Mouse (Mus musculus) hindbrain, embryonic 14.5 days (tissue): ENCODE measurements around the gene Slfn14. TPM values are rescaled to one million over a fixed set of nuclear protein-coding genes. Genes with fewer than 3 reads are reported as not detected.
A peak's percentile ranks its signal among the peaks of the same experiment; 100 is the strongest.
"Not testable (repeated sequence)": the region's sequence is repeated elsewhere in the genome, so short reads cannot be mapped to it uniquely, and the experiment has no call there.

Experiments used
- ATAC-seq: fragments of 200-750 bp; cut with Nextera tagmentation; 2 replicates; pipeline ENCODE4 v1.8.0; 2017; ENCODE audit warnings: moderate number of reproducible peaks, mild to moderate bottlenecking, moderate TSS enrichment, moderate library complexity; ENCODE audit not compliant: low FRiP score
- DNase-seq: peaks from one replicate; pipeline ENCODE4 v3.0.0-alpha.2; 2015; ENCODE audit warnings: low spot score
- H3K27ac ChIP-seq: fragments of 300-500 bp; sonication (generic); 2 replicates; pipeline ENCODE4 v1.5.1; 2014; ENCODE audit warnings: mild to moderate bottlenecking, moderate library complexity
- H3K27me3 ChIP-seq: fragments of 300-500 bp; sonication (generic); 2 replicates; pipeline ENCODE4 v1.6.1; 2014; ENCODE audit warnings: mild to moderate bottlenecking, low read length, mixed read lengths; ENCODE audit not compliant: control insufficient read depth, insufficient read depth
- H3K36me3 ChIP-seq: fragments of 300-500 bp; sonication (generic); replicated peaks from 2 replicates; pipeline ENCODE4 v1.6.1; 2014; ENCODE audit not compliant: control insufficient read depth, insufficient read depth
- H3K4me1 ChIP-seq: fragments of 300-500 bp; sonication (generic); replicated peaks from 2 replicates; pipeline ENCODE4 v1.6.1; 2014; ENCODE audit warnings: antibody characterized with exemption, low read length, mixed read lengths; ENCODE audit not compliant: control insufficient read depth, insufficient read depth
- H3K4me2 ChIP-seq: fragments of 300-500 bp; sonication (generic); replicated peaks from 2 replicates; pipeline ENCODE4 v1.6.1; 2014; ENCODE audit warnings: mild to moderate bottlenecking, moderate library complexity
- H3K4me3 ChIP-seq: fragments of 300-500 bp; sonication (generic); replicated peaks from 2 replicates; pipeline ENCODE4 v1.5.1; 2014; ENCODE audit warnings: mild to moderate bottlenecking, low read length
- H3K9ac ChIP-seq: fragments of 300-500 bp; sonication (generic); 2 replicates; pipeline ENCODE4 v1.6.1; 2014
- H3K9me3 ChIP-seq: fragments of 300-500 bp; sonication (generic); 2 replicates; pipeline ENCODE4 v1.6.1; 2016; ENCODE audit warnings: low read length; ENCODE audit not compliant: control insufficient read depth
- WGBS: fragments of 180-500 bp; shearing (Covaris S2); extraction: QIAGEN DNeasy Blood & Tissue Kit; methylation state at CpG from one replicate; pipeline ENCODE4 v1.1.7; 2014; 5-methylcytosine and 5-hydroxymethylcytosine counted together
- polyA plus RNA-seq: library from polyadenylated mRNA; unstranded; fragments of >200 nt; fragmentation: Nextera tagmentation; extraction: Ambion mirVana; gene quantifications from 2 replicates; pipeline ENCODE4 v1.2.1, GENCODE M21; 2014

Gene Slfn14
- polyA plus RNA-seq, 1 experiment from 2014 or later: not detected

- Histone ChIP-seq H3K36me3 (no peaks in the 10 kb centered on the region), H3K27me3 (no peaks in the 10 kb centered on the region), H3K9ac (peak overlapping the region; percentile 72), H3K4me2 (peak overlapping the region; percentile 53), H3K27ac (peak overlapping the region; percentile 86), H3K4me3 (peak overlapping the region; percentile 53), H3K4me1 (no peaks in the 10 kb centered on the region; the same call in 1 of the 2 replicates), H3K9me3 (no peaks in the 10 kb centered on the region)
- peak; percentile 83 for DNase-seq
- under 1% methylated on average over 26 of the region's 26 CpGs for WGBS
- peak; percentile 90 for ATAC-seq
Measured at GRCm38 (mm10) chr11:83271151-83271950, 15.2 kb downstream of the Slfn14 start.

- H3K9me3 ChIP-seq: no peaks in the 10 kb centered on the region
- 0% methylated on average over 6 of the region's 6 CpGs for WGBS
Measured at GRCm38 (mm10) chr11:83270842-83271150, 15.7 kb downstream of the Slfn14 start.

GRCm38 (mm10) chr11:83263146-83263545, 23.4 kb downstream of the Slfn14 start:
- no peaks in the 10 kb centered on the region for H3K4me1 ChIP-seq
- peak; percentile 26 for DNase-seq

More at GRCm38 (mm10) chr11:83270842-83271150, 15.7 kb downstream of the Slfn14 start:
- Histone ChIP-seq H3K36me3 (no peaks in the 10 kb centered on the region), H3K4me2 (peak overlapping the region; percentile 53), H3K4me3 (peak overlapping the region; percentile 53), H3K27me3 (no peaks in the 10 kb centered on the region), H3K4me1 (no peaks in the 10 kb centered on the region; the same call in 1 of the 2 replicates), H3K27ac (peak overlapping the region; percentile 86), H3K9ac (peak overlapping the region; percentile 72)
- no peak for DNase-seq
- ATAC-seq: peak; percentile 74

GRCm38 (mm10) chr11:83262673-83263072, 23.9 kb downstream of the Slfn14 start:
- Histone ChIP-seq H3K36me3 (no peaks in the 10 kb centered on the region), H3K4me3 (no peak overlapping the region), H3K4me1 (no peaks in the 10 kb centered on the region), H3K4me2 (no peak overlapping the region), H3K9ac (no peak overlapping the region), H3K27ac (no peak overlapping the region), H3K9me3 (no peaks in the 10 kb centered on the region), H3K27me3 (no peaks in the 10 kb centered on the region)
- DNase-seq: no peak
- WGBS: 100% methylated on average over 1 of the region's 1 CpGs
- no peak for ATAC-seq

More at GRCm38 (mm10) chr11:83263146-83263545, 23.4 kb downstream of the Slfn14 start:
- no peaks in the 10 kb centered on the region for H3K36me3 ChIP-seq
- WGBS: 64% methylated on average over 3 of the region's 3 CpGs
- H3K4me2 ChIP-seq: no peak overlapping the region
- no peak overlapping the region for H3K4me3 ChIP-seq
- no peak overlapping the region for H3K27ac ChIP-seq
- no peaks in the 10 kb centered on the region for H3K27me3 ChIP-seq
- no peak overlapping the region for H3K9ac ChIP-seq
- ATAC-seq: no peak
- no peaks in the 10 kb centered on the region for H3K9me3 ChIP-seq

GRCm38 (mm10) chr11:83257211-83257610, 29.3 kb downstream of the Slfn14 start:
- not testable (repeated sequence) for H3K4me2 ChIP-seq, H3K27ac ChIP-seq, H3K9ac ChIP-seq, H3K9me3 ChIP-seq, H3K36me3 ChIP-seq, H3K4me3 ChIP-seq, ATAC-seq, DNase-seq, H3K4me1 ChIP-seq, H3K27me3 ChIP-seq
- 62% methylated on average over 5 of the region's 5 CpGs for WGBS

GRCm38 (mm10) chr11:83239811-83240210, 46.7 kb downstream of the Slfn14 start:
- no peak overlapping the region for H3K27ac ChIP-seq
- H3K27me3 ChIP-seq: no peaks in the 10 kb centered on the region
- ATAC-seq: no peak
- 16% methylated on average over 2 of the region's 2 CpGs for WGBS
- no peaks in the 10 kb centered on the region for H3K4me1 ChIP-seq
- H3K9me3 ChIP-seq: no peaks in the 10 kb centered on the region
- H3K4me3 ChIP-seq: no peak overlapping the region
- no peak for DNase-seq
- no peak overlapping the region for H3K9ac ChIP-seq
- no peak overlapping the region for H3K4me2 ChIP-seq
- H3K36me3 ChIP-seq: no peaks in the 10 kb centered on the region

- DNase-seq (no peak), ATAC-seq (no peak)
- Histone ChIP-seq H3K4me3 (no peak overlapping the region), H3K27me3 (no peaks in the 10 kb centered on the region), H3K9ac (no peak overlapping the region), H3K9me3 (no peaks in the 10 kb centered on the region), H3K27ac (no peak overlapping the region), H3K36me3 (no peaks in the 10 kb centered on the region), H3K4me2 (no peak overlapping the region), H3K4me1 (no peaks in the 10 kb centered on the region)
- 88% methylated on average over 2 of the region's 2 CpGs for WGBS
Measured at GRCm38 (mm10) chr11:83238389-83238788, 48.1 kb downstream of the Slfn14 start.

- H3K9me3 ChIP-seq, H3K4me3 ChIP-seq, DNase-seq, H3K27me3 ChIP-seq, H3K27ac ChIP-seq, H3K36me3 ChIP-seq, H3K9ac ChIP-seq, H3K4me2 ChIP-seq, ATAC-seq, H3K4me1 ChIP-seq: not testable (repeated sequence)
- WGBS: 84% methylated on average over 9 of the region's 9 CpGs
Measured at GRCm38 (mm10) chr11:83237390-83237789, 49.1 kb downstream of the Slfn14 start.

GRCm38 (mm10) chr11:83233621-83234020, 52.9 kb downstream of the Slfn14 start:
- not testable (repeated sequence) for H3K4me1 ChIP-seq, ATAC-seq, H3K9me3 ChIP-seq, H3K9ac ChIP-seq, H3K27me3 ChIP-seq, H3K27ac ChIP-seq, H3K36me3 ChIP-seq, DNase-seq, H3K4me3 ChIP-seq, H3K4me2 ChIP-seq
- WGBS: 57% methylated on average over 5 of the region's 5 CpGs
